Mouse (Mus musculus) spleen, postnatal 4 days (tissue): ENCODE results near the gene Fmnl3.

Experiments used
- DNase-seq, 2 experiments: peaks; one replicate each; pipeline ENCODE4 v3.0.0; 2022; ENCODE audit warnings: low spot score in 2 of 2

Fmnl3 gene

GRCm38 (mm10) chr15:99370259-99370691, at the start of gene Fmnl3:
Gene Fmnl3 (minus strand): TSS chr15:99370482.
- peak; percentile 93 to 99 for DNase-seq

- DNase-seq, result no peak
These were observed 47.5 kb upstream of the Fmnl3 start for GRCm38 (mm10) chr15:99417692-99418271.

GRCm38 (mm10) chr15:99416957-99417356, 46.7 kb upstream of the Fmnl3 start:
- no peak for DNase-seq

GRCm38 (mm10) chr15:99416348-99416882, 46.1 kb upstream of the Fmnl3 start:
- DNase-seq, result peak; percentile 81 to 92

DNA sequence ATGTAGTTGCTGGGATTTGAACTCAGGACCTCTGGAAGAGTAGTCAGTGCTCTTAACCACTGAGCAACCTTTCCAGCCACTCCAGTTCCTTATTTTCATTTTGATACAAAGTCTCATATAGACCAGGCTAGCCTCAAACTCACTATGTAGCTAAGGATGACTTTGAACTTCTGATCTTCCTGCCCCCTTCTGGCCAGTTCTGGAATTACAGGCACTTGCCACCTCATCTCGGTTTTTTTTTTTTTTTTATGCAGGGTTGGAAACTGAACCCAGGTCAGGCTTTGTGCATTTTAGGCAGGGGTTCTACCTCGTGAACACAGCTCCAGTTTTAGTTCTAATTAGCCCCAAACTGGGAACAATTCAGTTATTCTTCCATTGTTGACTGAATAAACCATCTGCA, 45.5 kb upstream of the Fmnl3 start:
- peak; percentile 63 to 87 for DNase-seq

DNA sequence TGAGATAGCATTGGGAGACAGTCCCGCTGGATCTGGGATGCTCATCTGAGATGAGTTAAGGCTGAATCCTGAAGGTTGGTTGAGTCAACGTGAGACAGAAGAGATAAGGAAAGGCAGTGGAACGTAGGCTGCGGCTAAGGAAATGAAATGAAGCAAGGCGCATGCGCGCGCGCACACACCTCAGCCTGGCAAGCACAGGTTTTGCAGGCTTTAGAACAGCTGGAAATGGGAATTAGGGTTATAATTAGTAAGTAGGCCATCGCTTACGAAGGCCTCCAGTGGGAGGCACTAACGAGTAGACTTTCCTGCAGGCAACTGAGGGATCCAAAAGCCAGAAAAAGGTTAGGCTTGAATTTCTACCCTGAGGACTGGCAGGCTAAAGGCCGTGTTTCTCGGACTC, 41.5 kb upstream of the Fmnl3 start:
- DNase-seq, result no peak

- no peak for DNase-seq
These were observed 38.6 kb upstream of the Fmnl3 start for GRCm38 (mm10) chr15:99408845-99409244.

DNA sequence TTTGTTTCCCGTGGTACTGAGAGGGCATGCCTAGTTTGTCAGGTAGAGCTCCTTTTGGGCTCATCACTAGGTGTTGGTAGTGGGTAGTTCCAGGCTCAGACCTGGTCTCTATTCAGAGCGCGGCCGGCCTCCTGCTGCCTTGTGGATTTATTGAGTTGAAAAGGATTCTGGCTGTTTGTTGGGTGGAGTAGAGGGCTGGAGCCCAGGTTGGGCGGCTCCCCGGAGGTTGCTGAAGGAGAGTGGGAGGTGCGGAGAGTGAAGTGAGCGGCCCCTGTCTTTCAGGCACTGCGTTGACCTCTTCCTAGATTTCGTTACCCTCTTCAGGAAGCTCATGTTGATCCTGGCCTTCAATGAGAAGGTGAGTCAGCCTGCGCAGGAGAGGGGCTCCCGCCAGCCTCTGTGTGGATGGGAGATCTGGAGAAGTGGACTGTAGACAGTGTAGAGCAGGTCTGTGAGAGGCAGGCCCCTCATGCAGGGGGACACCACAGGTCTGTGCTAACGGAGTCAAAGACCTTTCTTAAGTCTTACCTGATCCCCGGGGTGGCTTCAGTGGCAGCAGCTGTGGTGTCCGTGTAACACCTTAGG, 36.8 kb upstream of the Fmnl3 start:
- no peak for DNase-seq

- no peak for DNase-seq
These were observed 34.9 kb upstream of the Fmnl3 start for GRCm38 (mm10) chr15:99405150-99405549.

DNA sequence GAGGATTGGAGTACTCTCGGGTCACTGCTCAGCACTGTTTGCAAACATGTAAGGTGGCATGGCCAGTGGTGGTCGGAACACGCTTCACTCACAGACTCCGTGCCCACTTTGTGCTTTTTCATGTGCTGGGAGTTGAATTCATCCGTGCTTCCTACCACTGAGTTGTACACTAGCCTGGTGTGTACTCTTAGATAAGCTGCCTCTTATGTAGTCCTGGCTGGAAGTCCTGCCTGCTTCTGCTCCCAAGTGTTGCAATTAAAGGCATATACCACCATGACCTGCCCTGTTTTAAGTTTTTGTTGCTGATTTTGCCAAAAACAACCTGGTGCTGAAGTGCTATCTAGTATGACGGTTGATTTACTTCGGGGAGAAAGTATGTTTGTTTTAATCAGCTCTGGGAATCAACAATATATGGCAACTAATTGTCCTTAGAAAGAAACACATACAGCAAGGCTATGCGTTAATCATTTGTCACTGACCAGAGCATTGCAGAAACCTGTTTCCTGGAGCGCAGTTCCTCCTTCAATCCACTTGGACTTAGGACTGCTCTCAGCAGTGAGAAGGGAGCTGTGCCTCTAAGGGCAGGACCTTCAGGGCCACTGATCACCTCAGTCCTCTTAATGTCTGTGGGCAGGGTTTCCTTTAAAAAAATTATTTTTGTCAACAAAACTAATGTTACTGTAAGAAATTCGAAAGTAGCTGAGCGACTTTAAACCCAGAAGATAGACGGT, 33.0 kb upstream of the Fmnl3 start:
- no peak for DNase-seq

GRCm38 (mm10) chr15:99400602-99401001, 30.3 kb upstream of the Fmnl3 start:
- no peak for DNase-seq

DNA sequence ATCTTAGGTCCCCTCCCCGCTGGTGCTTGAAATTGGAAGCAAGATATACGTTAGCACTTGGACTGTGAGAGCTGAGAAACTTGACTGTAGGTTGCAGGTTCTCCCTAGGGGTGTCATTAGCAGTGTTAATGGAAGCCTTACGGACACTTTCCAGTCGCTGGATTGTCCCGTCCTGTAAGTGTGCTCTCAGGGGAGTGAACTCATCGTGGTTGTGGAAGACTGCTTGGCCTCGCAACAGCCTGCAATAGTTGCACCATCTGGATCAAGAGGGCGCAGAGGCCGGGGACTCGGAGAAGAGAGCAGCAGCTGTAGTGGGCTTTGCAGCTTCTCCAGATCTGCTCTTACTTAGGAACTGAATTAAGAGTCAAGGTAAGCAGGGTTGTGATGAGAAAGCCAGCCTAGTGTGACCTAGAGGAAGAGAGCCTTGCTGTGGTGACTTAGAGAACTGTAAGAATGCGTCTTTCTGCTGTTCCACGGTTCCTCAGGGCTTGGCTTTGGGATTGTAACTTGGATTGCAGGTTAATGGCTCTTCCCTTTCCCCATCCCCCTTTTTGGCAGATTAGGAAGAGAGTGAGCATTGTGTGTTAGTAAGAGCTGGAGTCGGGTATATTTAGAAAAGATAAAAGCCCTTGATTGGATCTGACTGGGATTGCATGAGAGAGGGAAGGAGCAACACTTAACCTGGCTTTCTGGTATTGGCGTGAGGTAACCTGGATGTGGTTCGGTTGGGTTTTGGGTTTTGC, 29.4 kb upstream of the Fmnl3 start:
- no peak for DNase-seq

DNA sequence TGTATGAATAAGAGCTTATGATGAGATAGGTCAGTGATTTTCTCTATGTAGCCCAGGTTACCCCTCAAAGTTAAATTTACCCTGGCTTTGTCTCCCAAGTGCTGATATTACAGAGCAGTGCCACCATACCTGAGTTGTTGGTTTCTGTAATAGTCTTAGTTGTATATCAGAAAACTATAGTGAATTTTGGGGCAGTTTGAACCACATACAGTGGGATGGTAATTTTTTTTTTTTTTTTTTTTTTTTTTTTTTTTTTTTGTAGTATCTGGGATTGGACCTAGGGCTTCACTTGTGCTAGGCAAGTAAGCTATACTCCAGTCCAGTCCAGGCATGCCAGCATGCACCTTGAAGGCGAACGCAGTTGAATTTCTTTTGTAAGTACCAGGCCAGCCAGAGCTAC, 27.3 kb upstream of the Fmnl3 start:
- no peak for DNase-seq

GRCm38 (mm10) chr15:99396875-99397274, 26.6 kb upstream of the Fmnl3 start:
- no peak for DNase-seq

DNA sequence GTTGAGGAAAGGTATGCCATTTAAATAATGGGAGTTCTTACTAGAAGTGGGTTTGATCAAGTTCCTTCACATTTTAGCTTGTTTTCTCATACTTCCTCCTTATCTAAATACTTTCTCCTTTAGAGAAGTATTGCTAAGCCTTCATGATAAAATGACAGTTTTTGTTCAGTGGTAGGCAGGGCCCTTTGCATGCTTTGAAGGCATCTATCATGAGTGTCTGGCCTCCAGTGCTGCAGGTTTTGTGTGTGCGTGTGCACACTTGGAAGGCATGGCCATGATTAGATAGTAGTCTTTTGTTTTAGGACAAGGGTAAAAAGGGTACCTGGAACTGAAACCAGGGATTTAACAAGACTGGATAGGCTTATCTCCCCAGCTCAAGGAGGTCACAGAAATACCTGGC, 26.2 kb upstream of the Fmnl3 start:
- no peak for DNase-seq

DNA sequence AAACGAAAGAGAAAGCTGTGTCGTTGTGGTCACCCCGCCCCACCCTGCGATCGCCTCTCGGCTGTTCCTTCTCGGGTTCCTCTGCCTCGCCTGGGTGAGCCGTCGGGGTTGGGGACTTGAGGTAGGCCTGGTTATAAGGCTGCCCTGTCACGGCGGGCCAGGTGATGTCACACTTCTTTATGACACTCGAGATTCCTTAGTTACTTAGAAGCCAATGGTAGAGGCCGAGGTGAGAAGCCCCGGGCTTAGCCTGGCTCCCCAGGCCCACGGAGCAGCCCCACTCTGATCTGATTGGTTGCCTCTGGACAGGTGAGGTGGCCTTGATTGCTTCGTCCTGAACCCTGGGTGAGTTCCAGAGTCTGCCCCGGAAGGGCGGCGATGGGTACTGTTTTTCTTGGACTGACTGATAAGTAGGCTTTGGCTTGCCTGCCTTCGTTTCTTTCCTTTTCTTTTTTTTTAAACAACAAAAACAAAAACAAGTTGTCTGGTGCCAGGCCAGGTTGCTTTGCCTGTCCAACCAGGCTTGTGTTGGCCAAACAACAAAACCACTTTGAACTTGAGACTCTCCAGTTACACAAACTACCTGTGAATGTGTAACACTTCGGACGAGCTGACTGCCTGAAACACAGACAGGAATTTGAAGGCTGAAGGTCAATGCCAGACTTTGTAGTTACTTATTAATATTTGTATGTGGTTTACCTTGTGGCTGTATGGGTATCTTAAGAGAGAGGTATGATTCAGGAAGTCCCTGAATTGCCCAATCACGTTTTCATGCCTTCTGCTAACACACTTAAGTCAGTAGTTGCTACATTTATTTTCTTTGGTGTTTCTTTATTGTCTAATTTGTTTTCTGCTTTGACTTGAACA, 23.3 kb upstream of the Fmnl3 start:
- DNase-seq, result peak in 1 of 2 experiments; percentile 77

GRCm38 (mm10) chr15:99392486-99393385, 22.5 kb upstream of the Fmnl3 start, which contains the start of gene Tmbim6:
Gene Tmbim6 (plus strand): TSS chr15:99392882.
- DNase-seq, result peak; percentile 99

DNA sequence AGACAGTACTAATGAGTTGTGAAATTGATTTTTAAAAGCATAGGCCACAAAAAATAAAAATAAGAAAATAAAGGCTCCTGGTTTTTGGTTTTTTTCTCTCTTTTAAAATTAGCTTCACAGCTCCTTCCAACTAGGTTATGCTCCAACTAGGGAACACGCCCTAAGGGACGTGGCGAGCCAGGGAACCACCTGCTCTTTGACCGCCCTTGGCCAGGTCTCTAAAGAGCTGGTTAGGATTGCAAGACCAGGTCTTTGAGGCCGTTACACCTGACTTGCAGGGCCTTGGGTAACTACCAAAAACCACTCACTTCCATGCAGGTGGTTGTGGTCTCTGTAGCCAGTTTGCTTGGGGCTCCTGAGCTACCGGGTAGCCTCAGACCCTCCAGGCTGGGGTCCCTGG, 21.7 kb upstream of the Fmnl3 start:
- no peak for DNase-seq

- no peak for DNase-seq
These were observed 20.5 kb upstream of the Fmnl3 start for GRCm38 (mm10) chr15:99390472-99391401.
